Mouse (Mus musculus): Measurements from ENCODE around the gene 4931409K22Rik.

DNA sequence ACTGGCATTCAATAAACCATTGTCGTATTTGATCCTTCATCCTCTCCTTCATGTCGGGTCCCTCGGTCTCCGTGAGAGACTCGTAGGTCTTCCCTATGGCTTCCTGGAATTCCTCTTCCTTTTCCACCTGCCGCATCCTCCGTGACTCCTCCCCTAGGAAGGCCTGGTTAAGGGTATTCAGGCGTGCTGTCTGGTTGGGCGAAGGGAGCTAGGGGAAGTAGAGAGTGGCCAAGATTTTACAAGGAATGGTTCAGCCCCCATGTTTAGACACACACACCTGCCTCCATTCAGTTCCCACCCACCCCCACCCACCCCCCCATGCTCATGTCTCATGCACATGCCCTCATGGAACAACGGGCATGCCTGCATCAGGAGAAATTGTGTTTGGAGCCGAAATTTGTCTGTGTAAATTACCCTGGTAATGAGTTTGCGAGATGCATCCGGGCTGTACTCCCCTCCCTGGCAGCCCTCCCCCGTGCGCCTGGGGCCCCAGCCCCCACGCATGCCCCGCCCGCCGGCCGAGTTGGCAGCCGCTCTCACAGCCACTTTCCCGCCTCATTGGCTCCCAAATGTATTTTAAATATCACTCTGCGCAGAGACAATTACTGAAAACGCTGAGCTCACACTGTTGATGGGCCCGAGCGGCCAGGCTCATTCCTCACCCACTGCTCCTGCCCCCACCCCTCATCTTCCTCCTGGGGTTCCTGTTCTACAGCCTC lies 5.9 kb downstream of the 4931409K22Rik start:
- TF ChIP-seq POLR2A (IDR thresholded peaks at IDR 0.05; ENCODE audit: low read depth, low read length) = no peak
- TF ChIP-seq EP300 (IDR thresholded peaks at IDR 0.05; ENCODE audit: low read length) = no peak
- no peak for TF ChIP-seq CTCF (conservative IDR thresholded peaks at IDR 0.05 in 1 of 2, IDR thresholded peaks at IDR 0.05 in 1 of 2; ENCODE audit: low read depth in 2 of 2, low read length in 2 of 2)
- no peak for TF ChIP-seq ZNF384 (IDR thresholded peaks at IDR 0.05; ENCODE audit: low read depth, low read length)
- TF ChIP-seq CHD1 (IDR thresholded peaks at IDR 0.05; ENCODE audit: low read depth, low read length) = no peak

All from CH12.LX (cell line).